Mouse (Mus musculus) liver, embryonic 12.5 days (tissue): Measurements from ENCODE around the gene Pnmt. TPM values are rescaled to one million over a fixed set of nuclear protein-coding genes. Genes with fewer than 3 reads are reported as not detected.

Experiments
- ATAC-seq: fragments of 200-750 bp; cut with Nextera tagmentation; 2 replicates; pipeline ENCODE4 v1.8.0; 2017; ENCODE audit warnings: moderate number of reproducible peaks, mild to moderate bottlenecking, moderate library complexity
- H3K27ac ChIP-seq: fragments of 300-500 bp; sonication (generic); 2 replicates; pipeline ENCODE4 v1.5.1; 2016; ENCODE audit warnings: mild to moderate bottlenecking
- H3K27me3 ChIP-seq: fragments of 300-500 bp; sonication (generic); replicated peaks from 2 replicates; pipeline ENCODE4 v1.6.1; 2016; ENCODE audit warnings: mild to moderate bottlenecking, moderate library complexity
- H3K36me3 ChIP-seq: fragments of 300-500 bp; sonication (generic); 2 replicates; pipeline ENCODE4 v1.6.1; 2016; ENCODE audit warnings: mild to moderate bottlenecking, moderate library complexity
- H3K4me1 ChIP-seq: fragments of 300-500 bp; sonication (generic); 2 replicates; pipeline ENCODE4 v1.6.1; 2016
- H3K4me2 ChIP-seq: fragments of 300-500 bp; sonication (generic); 2 replicates; pipeline ENCODE4 v1.6.1; 2016; ENCODE audit warnings: mild to moderate bottlenecking, moderate library complexity
- H3K4me3 ChIP-seq: fragments of 300-500 bp; sonication (generic); 2 replicates; pipeline ENCODE4 v1.5.1; 2016; ENCODE audit warnings: mild to moderate bottlenecking, moderate library complexity
- H3K9ac ChIP-seq: fragments of 300-500 bp; sonication (generic); 2 replicates; pipeline ENCODE4 v1.6.1; 2016; ENCODE audit warnings: mild to moderate bottlenecking, moderate library complexity
- H3K9me3 ChIP-seq: fragments of 300-500 bp; sonication (generic); replicated peaks from 2 replicates; pipeline ENCODE4 v1.6.1; 2016; ENCODE audit warnings: mild to moderate bottlenecking, moderate library complexity
- WGBS: fragments of 180-500 bp; shearing (Covaris S2); methylation state at CpG from one replicate; pipeline ENCODE4 v1.1.7; 2016; ENCODE audit not compliant: insufficient replicate concordance; 5-methylcytosine and 5-hydroxymethylcytosine counted together
- polyA plus RNA-seq: library from polyadenylated mRNA; unstranded; fragments of >200 nt; fragmentation: Nextera tagmentation; extraction: Ambion mirVana; gene quantifications from 2 replicates; pipeline ENCODE4 v1.2.1, GENCODE M21; 2016

The Pnmt gene
- polyA plus RNA-seq, 1 experiment from 2014 or later: not detected

- ATAC-seq: no peak
- H3K9me3 ChIP-seq: no peaks in the 10 kb centered on the region
Observed at GRCm38 (mm10) chr11:98348083-98348961, 37.9 kb upstream of the Pnmt start, which contains the start of gene Ppp1r1b. Gene Ppp1r1b (plus strand): TSS chr11:98348404.

GRCm38 (mm10) chr11:98349308-98349707, 36.9 kb upstream of the Pnmt start:
- H3K4me1 ChIP-seq: peaks cover 12% of the 10 kb centered on the region; the same call in 1 of the 2 replicates
- H3K9me3 ChIP-seq: no peaks in the 10 kb centered on the region
- WGBS: 6% methylated on average over 9 of the region's 9 CpGs
- H3K9ac ChIP-seq: no peak overlapping the region
- ATAC-seq: no peak
- peak overlapping the region; percentile 36; the same call in 1 of the 2 replicates for H3K4me3 ChIP-seq
- no peak overlapping the region for H3K27ac ChIP-seq
- no peaks in the 10 kb centered on the region for H3K36me3 ChIP-seq
- H3K4me2 ChIP-seq: no peak overlapping the region
- peaks cover 98% of the 10 kb centered on the region for H3K27me3 ChIP-seq

More at GRCm38 (mm10) chr11:98348083-98348961, 37.9 kb upstream of the Pnmt start, which contains the start of gene Ppp1r1b:
- Histone ChIP-seq H3K4me3 (peak within 1 kb of the TSS; percentile 36), H3K27me3 (peaks cover 97% of the 10 kb centered on the region), H3K36me3 (no peaks in the 10 kb centered on the region), H3K9ac (no peak within 1 kb of the TSS), H3K4me1 (peaks cover 12% of the 10 kb centered on the region; the same call in 1 of the 2 replicates), H3K27ac (no peak within 1 kb of the TSS), H3K4me2 (peak within 1 kb of the TSS; percentile 63)
- WGBS: 1% methylated on average over 55 of the region's 55 CpGs

GRCm38 (mm10) chr11:98352272-98352990, 33.8 kb upstream of the Pnmt start:
- no peak for ATAC-seq
- WGBS: 63% methylated on average over 18 of the region's 18 CpGs

GRCm38 (mm10) chr11:98353651-98354211, 32.5 kb upstream of the Pnmt start:
- Histone ChIP-seq H3K9ac (no peak overlapping the region), H3K36me3 (no peaks in the 10 kb centered on the region), H3K4me1 (peaks cover 25% of the 10 kb centered on the region), H3K27me3 (peaks cover 67% of the 10 kb centered on the region), H3K4me3 (no peak overlapping the region), H3K9me3 (no peaks in the 10 kb centered on the region), H3K4me2 (no peak overlapping the region), H3K27ac (no peak overlapping the region)
- no peak for ATAC-seq
- WGBS: 41% methylated on average over 8 of the region's 8 CpGs

More at GRCm38 (mm10) chr11:98352272-98352990, 33.8 kb upstream of the Pnmt start:
- Histone ChIP-seq H3K27ac (no peak overlapping the region), H3K4me3 (no peak overlapping the region), H3K27me3 (peaks cover 80% of the 10 kb centered on the region), H3K4me2 (no peak overlapping the region), H3K9ac (no peak overlapping the region), H3K36me3 (no peaks in the 10 kb centered on the region), H3K9me3 (no peaks in the 10 kb centered on the region), H3K4me1 (peaks cover 29% of the 10 kb centered on the region)

- no peaks in the 10 kb centered on the region for H3K36me3 ChIP-seq
- peaks cover 60% of the 10 kb centered on the region for H3K27me3 ChIP-seq
- H3K27ac ChIP-seq: no peak overlapping the region
- no peaks in the 10 kb centered on the region for H3K9me3 ChIP-seq
- no peak overlapping the region for H3K4me3 ChIP-seq
- WGBS: 62% methylated on average over 14 of the region's 14 CpGs
- no peak overlapping the region for H3K4me2 ChIP-seq
- no peak overlapping the region for H3K9ac ChIP-seq
- ATAC-seq: no peak
- peaks cover 31% of the 10 kb centered on the region for H3K4me1 ChIP-seq
Observed at GRCm38 (mm10) chr11:98354445-98354844, 31.8 kb upstream of the Pnmt start.

GRCm38 (mm10) chr11:98355732-98356299, 30.4 kb upstream of the Pnmt start:
- Histone ChIP-seq H3K36me3 (no peaks in the 10 kb centered on the region), H3K9me3 (no peaks in the 10 kb centered on the region), H3K27ac (no peak overlapping the region), H3K4me1 (peaks cover 44% of the 10 kb centered on the region), H3K27me3 (peaks cover 46% of the 10 kb centered on the region), H3K4me2 (no peak overlapping the region), H3K9ac (no peak overlapping the region), H3K4me3 (no peak overlapping the region)
- peak; percentile 13; the same call in 1 of the 2 replicates for ATAC-seq
- WGBS: 6% methylated on average over 6 of the region's 6 CpGs

GRCm38 (mm10) chr11:98356625-98357394, 29.4 kb upstream of the Pnmt start:
- H3K9ac ChIP-seq: peak overlapping the region; percentile 78; the same call in 1 of the 2 replicates
- H3K4me3 ChIP-seq: 0 out of 2 replicates have a peak overlapping the region, but pooled peaks have one; percentile 78
- WGBS: 66% methylated on average over 7 of the region's 7 CpGs
- ATAC-seq: no peak
- H3K4me2 ChIP-seq: peak overlapping the region; percentile 77
- H3K27ac ChIP-seq: peak overlapping the region; percentile 61; the same call in 1 of the 2 replicates
- no peaks in the 10 kb centered on the region for H3K36me3 ChIP-seq
- H3K9me3 ChIP-seq: no peaks in the 10 kb centered on the region
- H3K4me1 ChIP-seq: peaks cover 54% of the 10 kb centered on the region
- H3K27me3 ChIP-seq: peaks cover 36% of the 10 kb centered on the region

GRCm38 (mm10) chr11:98357396-98358160, 28.7 kb upstream of the Pnmt start:
- peak; percentile 6; the same call in 1 of the 2 replicates for ATAC-seq
- peak overlapping the region; percentile 77 for H3K4me2 ChIP-seq

GRCm38 (mm10) chr11:98358161-98359083, 27.8 kb upstream of the Pnmt start, which contains the start of gene Stard3:
Gene Stard3 (plus strand): TSS chr11:98358368.
- under 1% methylated on average over 59 of the region's 60 CpGs for WGBS
- Histone ChIP-seq H3K9me3 (no peaks in the 10 kb centered on the region), H3K9ac (peak within 1 kb of the TSS; percentile 78), H3K4me3 (peak within 1 kb of the TSS; percentile 78), H3K36me3 (no peaks in the 10 kb centered on the region), H3K4me2 (peak within 1 kb of the TSS; percentile 77), H3K4me1 (peaks cover 60% of the 10 kb centered on the region), H3K27ac (peak within 1 kb of the TSS; percentile 81), H3K27me3 (peaks cover 20% of the 10 kb centered on the region)
- peak; percentile 84 for ATAC-seq

More at GRCm38 (mm10) chr11:98357396-98358160, 28.7 kb upstream of the Pnmt start:
- 14% methylated on average over 13 of the region's 13 CpGs for WGBS
- no peaks in the 10 kb centered on the region for H3K36me3 ChIP-seq
- peaks cover 60% of the 10 kb centered on the region for H3K4me1 ChIP-seq
- H3K27ac ChIP-seq: peak overlapping the region; percentile 61
- peak overlapping the region; percentile 78 for H3K9ac ChIP-seq
- H3K27me3 ChIP-seq: peaks cover 28% of the 10 kb centered on the region
- H3K9me3 ChIP-seq: no peaks in the 10 kb centered on the region
- peak overlapping the region; percentile 78 for H3K4me3 ChIP-seq
